11 mouse cellular contexts compared by ENCODE assay signal in genomic region chr2:32064913-32065312, GRCm38 (mm10). TPM values are rescaled to one million over a fixed set of nuclear protein-coding genes. Genes with fewer than 3 reads are reported as not detected.
DNase-seq lines count a peak whose midpoint lies in the region; ATAC-seq and TF ChIP-seq lines count a peak whose summit lies in the region.
"Had no signal": no experiment of that assay in that cellular context is flagged by ENCODE, and none has a peak within 500 bp of the region (broad histone marks: within the 10 kb centered on the region; RNA-seq: fewer than 3 reads in every experiment).

No protein-coding gene starts in this region.

- no peak for TF ChIP-seq CTCF in brain, embryonic 14.5 days (IDR thresholded peaks at IDR 0.05; ENCODE audit: borderline replicate concordance, extremely low read depth, insufficient read depth, insufficient read length)
- no peak for TF ChIP-seq CTCF in midbrain, postnatal 0 days (IDR thresholded peaks at IDR 0.05)

- H3K4me2 ChIP-seq in hindbrain, embryonic 11.5 days (replicated peaks; ENCODE audit: low read depth, low read length) = no peak overlapping the region
- peak overlapping the region; percentile 37 for H3K4me2 ChIP-seq in heart, embryonic 11.5 days
- H3K4me2 ChIP-seq in midbrain, postnatal 0 days (ENCODE audit: low read depth, low read length, poor library complexity, severe bottlenecking) = no peak overlapping the region

- no peak overlapping the region for H3K9ac ChIP-seq in hindbrain, embryonic 11.5 days (ENCODE audit: low read depth, low read length)
- H3K9ac ChIP-seq in heart, embryonic 11.5 days (ENCODE audit: low read depth, low read length) = peak overlapping the region; percentile 47
- no peak overlapping the region for H3K9ac ChIP-seq in midbrain, postnatal 0 days (replicated peaks; ENCODE audit: low read length, poor library complexity, severe bottlenecking)

- TF ChIP-seq POLR2A in brain, embryonic 14.5 days (IDR thresholded peaks at IDR 0.05; ENCODE audit: borderline replicate concordance, extremely low read depth, insufficient read depth, insufficient read length, poor library complexity, severe bottlenecking) = no peak

- H3K36me3 ChIP-seq in hindbrain, embryonic 10.5 days = no peaks in the 10 kb centered on the region
- no peaks in the 10 kb centered on the region for H3K36me3 ChIP-seq in hindbrain, embryonic 11.5 days (ENCODE audit: control insufficient read depth, insufficient read depth, low read length)
- peaks cover 7% of the 10 kb centered on the region for H3K36me3 ChIP-seq in heart, embryonic 11.5 days (ENCODE audit: control insufficient read depth, insufficient read depth, low read length)
- no peaks in the 10 kb centered on the region for H3K36me3 ChIP-seq in midbrain, postnatal 0 days (ENCODE audit: insufficient read depth, low read length)

- no peak overlapping the region for H3K4me3 ChIP-seq in hindbrain, embryonic 10.5 days
- no peak overlapping the region for H3K4me3 ChIP-seq in hindbrain, embryonic 11.5 days (ENCODE audit: low read depth, low read length)
- H3K4me3 ChIP-seq in heart, embryonic 11.5 days (ENCODE audit: low read depth, low read length) = no peak overlapping the region
- H3K4me3 ChIP-seq in midbrain, postnatal 0 days (ENCODE audit: low read depth, low read length) = no peak overlapping the region
- H3K4me3 ChIP-seq: left cerebral cortex, adult 2 months had no signal

- DNase-seq in hindbrain, embryonic 10.5 days (ENCODE audit: low spot score) = peak; percentile 27
- DNase-seq in hindbrain, embryonic 11.5 days (ENCODE audit: low spot score) = no peak
- peak; percentile 23 for DNase-seq in brain, embryonic 14.5 days (ENCODE audit: low read depth)
- peak; percentile 56 for DNase-seq in midbrain, postnatal 0 days (ENCODE audit: low spot score)
- DNase-seq in lung, postnatal 4 days = no peak
- no peak for DNase-seq in kidney, postnatal 14 days
- no peak for DNase-seq in yolk sac, embryonic 10.5 days (ENCODE audit: low spot score)
- DNase-seq: kidney, adult 8-10 months; lung, postnatal 36 days had no signal

- H3K27ac ChIP-seq in hindbrain, embryonic 10.5 days = peak overlapping the region; percentile 64
- H3K27ac ChIP-seq in hindbrain, embryonic 11.5 days (ENCODE audit: low read depth, low read length) = no peak overlapping the region
- peak overlapping the region; percentile 96 for H3K27ac ChIP-seq in heart, embryonic 11.5 days (ENCODE audit: low read depth, low read length)
- no peak overlapping the region for H3K27ac ChIP-seq in midbrain, postnatal 0 days (ENCODE audit: low read depth, low read length)
- H3K27ac ChIP-seq: left cerebral cortex, adult 2 months had no signal

- H3K27me3 ChIP-seq in hindbrain, embryonic 10.5 days (ENCODE audit: insufficient read depth, poor library complexity, severe bottlenecking) = peaks cover 27% of the 10 kb centered on the region
- H3K27me3 ChIP-seq in hindbrain, embryonic 11.5 days (ENCODE audit: control insufficient read depth, insufficient read depth, low read length) = no peaks in the 10 kb centered on the region
- H3K27me3 ChIP-seq in heart, embryonic 11.5 days (ENCODE audit: control insufficient read depth, insufficient read depth, low read length) = no peaks in the 10 kb centered on the region
- no peaks in the 10 kb centered on the region for H3K27me3 ChIP-seq in midbrain, postnatal 0 days (ENCODE audit: insufficient read depth, low read length)

- H3K9me3 ChIP-seq in hindbrain, embryonic 10.5 days = no peaks in the 10 kb centered on the region
- H3K9me3 ChIP-seq in hindbrain, embryonic 11.5 days (ENCODE audit: control insufficient read depth, low read length) = no peaks in the 10 kb centered on the region
- no peaks in the 10 kb centered on the region for H3K9me3 ChIP-seq in heart, embryonic 11.5 days (replicated peaks; ENCODE audit: control insufficient read depth, low read length)
- H3K9me3 ChIP-seq in midbrain, postnatal 0 days (ENCODE audit: low read length) = no peaks in the 10 kb centered on the region

- peaks cover 40% of the 10 kb centered on the region for H3K4me1 ChIP-seq in hindbrain, embryonic 10.5 days (replicated peaks)
- H3K4me1 ChIP-seq in hindbrain, embryonic 11.5 days (replicated peaks; ENCODE audit: control insufficient read depth, insufficient read depth, low read length) = no peaks in the 10 kb centered on the region
- H3K4me1 ChIP-seq in heart, embryonic 11.5 days (ENCODE audit: control insufficient read depth, insufficient read depth, low read length) = peaks cover 85% of the 10 kb centered on the region
- no peaks in the 10 kb centered on the region for H3K4me1 ChIP-seq in midbrain, postnatal 0 days (ENCODE audit: insufficient read depth, low read length)

- 75% methylated on average over 13 of the region's 13 CpGs for WGBS in hindbrain, embryonic 10.5 days
- 69% methylated on average over 13 of the region's 13 CpGs for WGBS in hindbrain, embryonic 11.5 days
- WGBS in heart, embryonic 11.5 days (ENCODE audit: insufficient replicate concordance) = 55% methylated on average over 13 of the region's 13 CpGs
- 44% methylated on average over 13 of the region's 13 CpGs for WGBS in midbrain, postnatal 0 days

- ATAC-seq in hindbrain, embryonic 11.5 days (ENCODE audit: low FRiP score) = no peak
- no peak for ATAC-seq in heart, embryonic 11.5 days (replicated peaks; ENCODE audit: insufficient number of reproducible peaks, low FRiP score, low TSS enrichment)
- ATAC-seq in midbrain, postnatal 0 days (ENCODE audit: low FRiP score) = no peak

RNA-seq across cellular contexts. Expression of gene Fam78a, which starts 19.7 kb away (rescaled TPM):
- polyA plus RNA-seq in hindbrain, embryonic 10.5 days (2016; fragmentation: Nextera tagmentation; extraction: Ambion mirVana) = 1.5 and 2.2 TPM in 2 replicates
- 0.91 and 1.3 TPM in 2 replicates for polyA plus RNA-seq in hindbrain, embryonic 11.5 days (2014; fragmentation: Nextera tagmentation; extraction: Ambion mirVana)
- polyA plus RNA-seq in brain, embryonic 14.5 days (2012; rRNA removed) = 0.33 and 0.86 TPM in 2 replicates
- polyA plus RNA-seq in heart, embryonic 11.5 days (2014; fragmentation: Nextera tagmentation; extraction: Ambion mirVana) = 43.1 and 43.7 TPM in 2 replicates
- total RNA-seq in midbrain, postnatal 0 days (2014; rRNA removed) = 0.77 and 0.85 TPM in 2 replicates
- 0.35 and 0.93 TPM in 2 replicates for polyA plus RNA-seq in midbrain, postnatal 0 days (2015; fragmentation: Nextera tagmentation; extraction: Ambion mirVana)

RNA-seq across cellular contexts. Expression of gene Plpp7, which starts 30.4 kb away (rescaled TPM):
- polyA plus RNA-seq in hindbrain, embryonic 10.5 days (2016; fragmentation: Nextera tagmentation; extraction: Ambion mirVana) = 7.6 and 7.9 TPM in 2 replicates
- 5.5 and 7.5 TPM in 2 replicates for polyA plus RNA-seq in hindbrain, embryonic 11.5 days (2014; fragmentation: Nextera tagmentation; extraction: Ambion mirVana)
- polyA plus RNA-seq in brain, embryonic 14.5 days (2012; rRNA removed) = 20.5 and 21.1 TPM in 2 replicates
- polyA plus RNA-seq in heart, embryonic 11.5 days (2014; fragmentation: Nextera tagmentation; extraction: Ambion mirVana) = 10.0 and 11.7 TPM in 2 replicates
- 31.2 and 47.0 TPM in 2 replicates for total RNA-seq in midbrain, postnatal 0 days (2014; rRNA removed)
- 24.9 and 29.0 TPM in 2 replicates for polyA plus RNA-seq in midbrain, postnatal 0 days (2015; fragmentation: Nextera tagmentation; extraction: Ambion mirVana)

Comparison
In these comparisons a context has a peak if more than half of its experiments do, and no peak if none do; other contexts are left out.
1. DNase-seq: peak in hindbrain, embryonic 10.5 days (single experiment), brain, embryonic 14.5 days (single experiment) and midbrain, postnatal 0 days (single experiment); none in hindbrain, embryonic 11.5 days (single experiment), lung, postnatal 4 days (0 of 2), kidney, postnatal 14 days (single experiment) and yolk sac, embryonic 10.5 days (single experiment).
2. H3K27ac ChIP-seq: peak in hindbrain, embryonic 10.5 days (single experiment) and heart, embryonic 11.5 days (single experiment); none in hindbrain, embryonic 11.5 days (single experiment) and midbrain, postnatal 0 days (single experiment).
3. RNA of gene Fam78a, which starts 19.7 kb away (polyA plus RNA-seq): 43.1 to 43.7 TPM in heart, embryonic 11.5 days; 1.5 to 2.2 TPM in hindbrain, embryonic 10.5 days, 0.91 to 1.3 TPM in hindbrain, embryonic 11.5 days, 0.33 to 0.86 TPM in brain, embryonic 14.5 days and 0.35 to 0.93 TPM in midbrain, postnatal 0 days; every median in the first group is over 10 times any median in the second.